Mouse (Mus musculus) embryonic facial prominence, embryonic 10.5 days (tissue): ENCODE results near the gene Dtx1. TPM values are rescaled to one million over a fixed set of nuclear protein-coding genes. Genes with fewer than 3 reads are reported as not detected.
A peak's percentile ranks its signal among the peaks of the same experiment; 100 is the strongest.

Experiments used
- DNase-seq: peaks from one replicate; pipeline ENCODE4 v3.0.0-alpha.2; 2017; ENCODE audit warnings: low spot score
- H3K27ac ChIP-seq: fragments of 300-500 bp; sonication (generic); replicated peaks from 2 replicates; pipeline ENCODE4 v1.5.1; 2016; ENCODE audit warnings: mild to moderate bottlenecking
- H3K27me3 ChIP-seq: fragments of 300-500 bp; sonication (generic); replicated peaks from 2 replicates; pipeline ENCODE4 v1.6.1; 2016; ENCODE audit warnings: low read depth, mild to moderate bottlenecking; ENCODE audit not compliant: poor library complexity, severe bottlenecking
- H3K36me3 ChIP-seq: fragments of 300-500 bp; sonication (generic); replicated peaks from 2 replicates; pipeline ENCODE4 v1.6.1; 2016; ENCODE audit warnings: mild to moderate bottlenecking, moderate library complexity
- H3K4me1 ChIP-seq: fragments of 300-500 bp; sonication (generic); 2 replicates; pipeline ENCODE4 v1.6.1; 2016
- H3K4me3 ChIP-seq: fragments of 300-500 bp; sonication (generic); 2 replicates; pipeline ENCODE4 v1.5.1; 2016; ENCODE audit warnings: mild to moderate bottlenecking, moderate library complexity
- H3K9me3 ChIP-seq: fragments of 300-500 bp; sonication (generic); 2 replicates; pipeline ENCODE4 v1.6.1; 2016; ENCODE audit warnings: mild to moderate bottlenecking
- WGBS: fragments of 180-500 bp; shearing (Covaris S2); methylation state at CpG from one replicate; pipeline ENCODE4 v1.1.7; 2016; 5-methylcytosine and 5-hydroxymethylcytosine counted together
- polyA plus RNA-seq: library from polyadenylated mRNA; unstranded; fragments of >200 nt; fragmentation: Nextera tagmentation; extraction: Ambion mirVana; gene quantifications from 2 replicates; pipeline ENCODE4 v1.2.1, GENCODE M21; 2016

Dtx1 gene
- 1.8 and 2.2 TPM in 2 replicates for polyA plus RNA-seq

- Histone ChIP-seq H3K4me3 (peak within 1 kb of the TSS; percentile 61), H3K9me3 (no peaks in the 10 kb centered on the region), H3K4me1 (peaks cover 22% of the 10 kb centered on the region), H3K36me3 (no peaks in the 10 kb centered on the region), H3K27ac (peak within 1 kb of the TSS; percentile 74), H3K27me3 (peaks cover 96% of the 10 kb centered on the region)
- 28% methylated on average over 3 of the region's 3 CpGs for WGBS
- DNase-seq: no peak
Observed at GRCm38 (mm10) chr5:120711827-120712226, at the start of gene Dtx1. Gene Dtx1, minus strand, starts transcription at chr5:120711927.

- Histone ChIP-seq H3K27ac (no peak overlapping the region), H3K9me3 (no peaks in the 10 kb centered on the region)
- WGBS: 86% methylated on average over 4 of the region's 4 CpGs
Observed at GRCm38 (mm10) chr5:120754215-120754614, 42.5 kb upstream of the Dtx1 start.

GRCm38 (mm10) chr5:120752786-120753185 lies 41.1 kb upstream of the Dtx1 start:
- no peaks in the 10 kb centered on the region for H3K9me3 ChIP-seq
- no peak overlapping the region for H3K4me3 ChIP-seq
- no peaks in the 10 kb centered on the region for H3K4me1 ChIP-seq
- H3K36me3 ChIP-seq: no peaks in the 10 kb centered on the region
- DNase-seq: no peak
- WGBS: 78% methylated on average over 3 of the region's 3 CpGs
- no peak overlapping the region for H3K27ac ChIP-seq
- H3K27me3 ChIP-seq: no peaks in the 10 kb centered on the region

More at GRCm38 (mm10) chr5:120754215-120754614, 42.5 kb upstream of the Dtx1 start:
- Histone ChIP-seq H3K27me3 (no peaks in the 10 kb centered on the region), H3K4me1 (no peaks in the 10 kb centered on the region), H3K4me3 (no peak overlapping the region), H3K36me3 (no peaks in the 10 kb centered on the region)
- DNase-seq: no peak

- Histone ChIP-seq H3K27ac (no peak overlapping the region), H3K36me3 (no peaks in the 10 kb centered on the region), H3K27me3 (no peaks in the 10 kb centered on the region), H3K4me3 (no peak overlapping the region), H3K9me3 (no peaks in the 10 kb centered on the region), H3K4me1 (no peaks in the 10 kb centered on the region)
- 69% methylated on average over 3 of the region's 3 CpGs for WGBS
- DNase-seq: no peak
Observed at GRCm38 (mm10) chr5:120751206-120751605, 39.5 kb upstream of the Dtx1 start.

GRCm38 (mm10) chr5:120749688-120750087 lies 38.0 kb upstream of the Dtx1 start, which contains the start of gene Oas2:
Gene Oas2, minus strand, starts transcription at chr5:120749853.
- H3K4me3 ChIP-seq: no peak within 1 kb of the TSS
- no peaks in the 10 kb centered on the region for H3K9me3 ChIP-seq
- no peak within 1 kb of the TSS for H3K27ac ChIP-seq
- H3K4me1 ChIP-seq: no peaks in the 10 kb centered on the region
- no peaks in the 10 kb centered on the region for H3K27me3 ChIP-seq
- 69% methylated on average over 5 of the region's 5 CpGs for WGBS
- no peak for DNase-seq
- no peaks in the 10 kb centered on the region for H3K36me3 ChIP-seq

GRCm38 (mm10) chr5:120746451-120746850 lies 34.7 kb upstream of the Dtx1 start:
- H3K9me3 ChIP-seq: no peaks in the 10 kb centered on the region
- no peaks in the 10 kb centered on the region for H3K27me3 ChIP-seq
- 21% methylated on average over 5 of the region's 5 CpGs for WGBS

GRCm38 (mm10) chr5:120742125-120742524 lies 30.4 kb upstream of the Dtx1 start:
- WGBS: 32% methylated on average over 4 of the region's 4 CpGs
- DNase-seq: peak; percentile 46

More at GRCm38 (mm10) chr5:120746451-120746850, 34.7 kb upstream of the Dtx1 start:
- Histone ChIP-seq H3K4me1 (no peaks in the 10 kb centered on the region), H3K36me3 (no peaks in the 10 kb centered on the region), H3K4me3 (no peak overlapping the region), H3K27ac (no peak overlapping the region)
- DNase-seq: peak; percentile 32

GRCm38 (mm10) chr5:120734380-120734990 lies 22.8 kb upstream of the Dtx1 start:
- no peak for DNase-seq
- Histone ChIP-seq H3K36me3 (no peaks in the 10 kb centered on the region), H3K9me3 (no peaks in the 10 kb centered on the region), H3K4me1 (no peaks in the 10 kb centered on the region), H3K4me3 (no peak overlapping the region), H3K27ac (no peak overlapping the region), H3K27me3 (no peaks in the 10 kb centered on the region)
- 69% methylated on average over 14 of the region's 14 CpGs for WGBS

More at GRCm38 (mm10) chr5:120742125-120742524, 30.4 kb upstream of the Dtx1 start:
- Histone ChIP-seq H3K27ac (no peak overlapping the region), H3K9me3 (no peaks in the 10 kb centered on the region), H3K27me3 (no peaks in the 10 kb centered on the region), H3K36me3 (no peaks in the 10 kb centered on the region), H3K4me1 (no peaks in the 10 kb centered on the region), H3K4me3 (no peak overlapping the region)

- 95% methylated on average over 3 of the region's 3 CpGs for WGBS
Observed at GRCm38 (mm10) chr5:120733696-120734095, 22.0 kb upstream of the Dtx1 start.

GRCm38 (mm10) chr5:120732740-120733139 lies 21.0 kb upstream of the Dtx1 start:
- no peaks in the 10 kb centered on the region for H3K27me3 ChIP-seq
- no peak overlapping the region for H3K27ac ChIP-seq
- WGBS: 72% methylated on average over 1 of the region's 1 CpGs
- H3K4me1 ChIP-seq: no peaks in the 10 kb centered on the region
- H3K36me3 ChIP-seq: no peaks in the 10 kb centered on the region
- DNase-seq: no peak
- H3K4me3 ChIP-seq: no peak overlapping the region
- no peaks in the 10 kb centered on the region for H3K9me3 ChIP-seq

More at GRCm38 (mm10) chr5:120733696-120734095, 22.0 kb upstream of the Dtx1 start:
- no peaks in the 10 kb centered on the region for H3K27me3 ChIP-seq
- no peaks in the 10 kb centered on the region for H3K9me3 ChIP-seq
- no peak overlapping the region for H3K4me3 ChIP-seq
- DNase-seq: no peak
- no peaks in the 10 kb centered on the region for H3K4me1 ChIP-seq
- no peak overlapping the region for H3K27ac ChIP-seq
- no peaks in the 10 kb centered on the region for H3K36me3 ChIP-seq

- Histone ChIP-seq H3K4me1 (peaks cover 5% of the 10 kb centered on the region; the same call in 1 of the 2 replicates), H3K4me3 (no peak overlapping the region), H3K9me3 (no peaks in the 10 kb centered on the region), H3K27ac (no peak overlapping the region), H3K27me3 (no peaks in the 10 kb centered on the region), H3K36me3 (no peaks in the 10 kb centered on the region)
- WGBS: 87% methylated on average over 10 of the region's 10 CpGs
- DNase-seq: no peak
Observed at GRCm38 (mm10) chr5:120729319-120729718, 17.6 kb upstream of the Dtx1 start.

- WGBS: 65% methylated on average over 12 of the region's 12 CpGs
Observed at GRCm38 (mm10) chr5:120725811-120726455, 14.2 kb upstream of the Dtx1 start.

GRCm38 (mm10) chr5:120721005-120721404 lies 9.3 kb upstream of the Dtx1 start:
- H3K27ac ChIP-seq: no peak overlapping the region
- H3K4me1 ChIP-seq: peaks cover 13% of the 10 kb centered on the region
- H3K27me3 ChIP-seq: peaks cover 5% of the 10 kb centered on the region
- DNase-seq: no peak
- no peak overlapping the region for H3K4me3 ChIP-seq
- WGBS: 62% methylated on average over 7 of the region's 7 CpGs
- H3K36me3 ChIP-seq: no peaks in the 10 kb centered on the region
- 0 out of 2 replicates have a peak, but pooled peaks cover 7% of the 10 kb centered on the region for H3K9me3 ChIP-seq

More at GRCm38 (mm10) chr5:120725811-120726455, 14.2 kb upstream of the Dtx1 start:
- Histone ChIP-seq H3K27ac (no peak overlapping the region), H3K9me3 (no peaks in the 10 kb centered on the region), H3K4me3 (no peak overlapping the region), H3K36me3 (no peaks in the 10 kb centered on the region), H3K27me3 (no peaks in the 10 kb centered on the region), H3K4me1 (peaks cover 5% of the 10 kb centered on the region; the same call in 1 of the 2 replicates)
- DNase-seq: no peak
